Mouse (Mus musculus): ENCODE measurements around the gene Zfp609.

Zfp609 gene

GRCm38 (mm10) chr9:65827344-65828015, at the start of gene Zfp609:
Gene Zfp609 (minus strand): TSS chr9:65827564.
- peak; percentile 91 for DNase-seq

GRCm38 (mm10) chr9:65859656-65860055, 32.3 kb upstream of the Zfp609 start:
- no peak for DNase-seq

DNA sequence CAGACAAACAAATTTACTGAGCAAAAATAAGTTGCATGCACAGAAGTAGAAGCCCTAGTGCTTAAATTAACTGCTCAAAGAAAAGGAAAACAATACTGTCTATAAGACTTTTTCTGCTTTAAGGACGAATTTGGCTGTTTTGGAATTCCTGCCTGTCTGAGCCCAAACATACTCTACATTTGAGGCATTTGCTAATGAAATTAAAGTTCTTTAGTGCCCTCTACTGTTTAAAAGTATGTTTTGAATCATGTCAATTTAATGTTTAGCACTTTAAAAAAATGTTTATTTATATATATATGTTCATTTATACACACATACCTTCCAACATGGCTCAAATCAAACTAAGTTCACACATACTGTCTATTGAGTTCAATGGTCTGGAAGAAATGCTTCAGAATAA, 22.8 kb upstream of the Zfp609 start:
- no peak for DNase-seq

- DNase-seq: peak; percentile 28
Observed at GRCm38 (mm10) chr9:65848154-65848553, 20.8 kb upstream of the Zfp609 start.

DNA sequence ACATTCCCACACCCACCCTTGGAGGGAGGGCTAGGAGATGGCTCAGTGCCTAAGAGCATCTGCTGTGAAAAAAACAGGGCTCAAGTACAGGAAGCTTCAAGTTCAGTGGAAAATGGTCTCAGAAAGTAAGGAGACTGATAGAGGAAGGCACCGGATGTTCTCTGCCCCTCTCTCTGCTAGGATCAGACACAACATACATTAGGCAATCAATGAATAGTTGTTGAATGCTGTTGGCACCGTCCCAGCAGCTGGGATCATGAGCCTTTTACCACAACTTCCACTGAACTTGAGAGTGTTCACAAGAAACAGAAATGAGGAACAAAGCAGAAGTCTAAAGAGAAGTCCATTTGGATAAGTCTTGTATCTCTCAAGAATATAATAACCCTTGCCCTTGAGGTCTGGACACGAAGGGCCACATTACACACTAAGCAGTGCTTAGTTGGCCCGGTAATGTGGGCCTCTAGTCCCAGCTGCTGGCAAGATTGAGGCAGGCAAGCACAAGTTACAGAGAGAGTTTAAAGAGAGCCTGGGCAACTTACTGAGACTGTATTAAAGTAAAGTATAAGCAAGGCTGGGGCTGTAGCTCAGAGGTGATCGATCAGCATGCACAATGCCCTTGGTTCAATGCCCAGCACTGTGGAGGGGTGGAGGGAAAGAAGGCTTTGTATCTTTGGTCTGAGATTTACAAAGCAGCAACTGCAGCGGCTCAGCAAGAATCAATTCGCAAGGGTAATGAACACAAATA, 17.2 kb upstream of the Zfp609 start:
- peak; percentile 31 for DNase-seq

GRCm38 (mm10) chr9:65839841-65840240, 12.5 kb upstream of the Zfp609 start:
- no peak for DNase-seq

DNA sequence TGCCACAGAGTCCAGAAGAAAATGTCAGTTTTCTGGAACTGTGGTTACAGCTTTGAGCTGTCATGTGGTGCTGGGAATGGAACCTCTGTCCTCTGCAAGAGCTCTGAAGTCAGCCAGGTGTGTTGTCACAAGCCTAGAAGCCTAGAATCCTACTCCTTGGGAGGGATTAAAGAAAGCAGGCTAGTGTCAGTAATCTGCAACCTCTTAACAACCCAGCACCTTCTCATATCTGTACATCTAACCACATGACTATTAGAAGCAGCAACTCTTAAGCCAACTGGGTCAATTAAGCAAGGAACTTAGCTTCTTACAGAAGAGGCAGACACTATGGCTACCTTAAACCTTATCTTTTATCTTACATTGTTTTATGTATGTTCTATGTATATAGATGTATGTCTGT, 9.6 kb upstream of the Zfp609 start:
- DNase-seq: no peak

DNA sequence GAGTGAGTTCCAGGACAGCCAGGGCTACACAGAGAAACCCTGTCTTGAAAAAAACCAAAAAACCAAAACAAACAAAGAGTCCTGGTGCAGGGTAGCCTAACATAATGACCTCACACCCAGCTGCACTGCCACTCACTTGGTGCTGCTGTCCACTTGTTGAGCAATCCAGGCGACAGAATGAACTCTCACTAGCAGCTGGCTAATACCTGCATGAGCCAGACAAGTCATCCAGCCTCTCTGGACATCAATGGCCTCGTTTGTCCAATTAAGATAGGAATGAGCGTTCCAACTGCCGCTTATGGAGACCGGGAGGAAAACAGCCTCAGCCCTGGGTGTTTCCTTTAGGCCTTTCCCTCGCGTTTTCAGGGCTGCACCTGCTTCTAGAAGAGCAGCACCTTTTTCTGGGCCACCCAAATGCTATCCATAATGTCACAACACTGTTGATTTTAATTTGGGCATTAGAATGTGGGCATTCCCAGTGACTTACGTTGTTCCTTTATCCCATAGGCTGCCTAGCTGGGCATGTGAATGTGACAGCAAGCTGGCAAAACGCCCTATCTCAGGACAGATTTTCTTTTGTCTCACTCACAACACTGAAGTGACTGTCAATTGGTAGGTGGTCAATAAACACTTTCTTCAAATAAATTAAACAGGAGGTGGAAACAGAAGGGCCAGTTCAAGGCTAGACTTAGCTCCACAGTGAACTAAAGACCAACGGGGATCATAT, 7.4 kb upstream of the Zfp609 start:
- DNase-seq: no peak

GRCm38 (mm10) chr9:65833640-65834039, 6.3 kb upstream of the Zfp609 start:
- DNase-seq: no peak

DNA sequence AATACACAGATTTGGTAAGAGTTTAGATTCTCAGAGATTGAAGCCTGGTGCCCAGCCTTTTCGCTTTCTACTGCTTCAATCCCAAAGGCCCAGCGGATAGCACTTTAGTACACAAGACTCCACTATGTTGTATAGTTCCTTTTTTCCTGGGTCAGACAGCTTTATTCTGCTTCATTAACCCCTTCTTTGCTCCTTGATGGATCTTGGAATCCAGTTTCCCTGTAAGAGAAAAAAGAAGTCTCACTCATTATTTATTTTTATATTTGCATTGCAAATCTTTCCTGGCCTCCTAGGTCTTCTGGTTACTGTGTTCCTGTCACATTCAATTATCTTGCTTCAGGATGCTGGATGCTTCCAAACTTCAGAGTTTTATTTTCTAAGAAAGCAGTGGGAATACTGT, 5.9 kb upstream of the Zfp609 start:
- DNase-seq: no peak

- no peak for DNase-seq
Observed at GRCm38 (mm10) chr9:65832041-65832440, 4.7 kb upstream of the Zfp609 start.

GRCm38 (mm10) chr9:65831164-65831563, 3.8 kb upstream of the Zfp609 start:
- DNase-seq: no peak

GRCm38 (mm10) chr9:65830255-65830654, 2.9 kb upstream of the Zfp609 start:
- DNase-seq: no peak

- peak; percentile 56 for DNase-seq
Observed at GRCm38 (mm10) chr9:65829410-65829809, 2.0 kb upstream of the Zfp609 start.

DNA sequence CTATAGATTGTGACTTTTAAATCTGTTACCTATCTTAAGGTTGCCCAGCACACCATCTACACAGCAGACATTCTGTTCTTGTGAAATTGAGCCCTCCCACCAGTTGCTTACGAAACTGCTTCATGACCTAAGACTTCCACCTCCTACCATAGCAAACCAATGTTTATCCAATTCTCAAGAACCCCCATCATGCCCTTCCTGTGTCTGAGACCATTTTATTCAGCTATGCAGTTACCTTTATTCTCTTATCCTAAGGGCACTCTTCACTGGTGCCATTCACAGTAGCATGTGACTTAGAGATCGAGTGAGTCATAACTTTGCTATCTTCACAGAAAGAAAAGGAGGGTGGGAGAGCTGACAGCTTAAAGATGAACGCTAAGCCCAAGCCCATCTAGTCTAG, 1.1 kb upstream of the Zfp609 start:
- DNase-seq: no peak

DNA sequence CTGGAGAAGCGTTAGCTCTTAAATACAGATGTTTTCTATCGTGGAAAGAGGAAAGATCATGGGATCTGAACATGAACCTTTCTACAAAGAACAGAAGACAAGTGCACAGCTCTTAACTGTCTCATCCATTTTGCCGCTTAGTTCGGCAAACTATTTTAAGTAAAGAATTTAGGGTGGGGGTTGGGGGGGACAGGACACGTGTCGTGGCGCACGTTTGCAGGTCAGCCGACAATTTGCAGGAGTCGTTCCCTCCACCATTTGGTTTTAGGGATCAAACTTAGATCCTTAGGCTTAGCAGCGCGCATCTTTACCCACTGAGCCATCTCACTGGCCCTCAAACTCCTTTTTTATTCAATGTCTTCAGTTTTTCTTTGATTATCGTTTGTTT, 646 bp upstream of the Zfp609 start:
- DNase-seq: no peak

GRCm38 (mm10) chr9:65826588-65827343, 598 bp downstream of the Zfp609 start:
- peak; percentile 52 for DNase-seq

DNA sequence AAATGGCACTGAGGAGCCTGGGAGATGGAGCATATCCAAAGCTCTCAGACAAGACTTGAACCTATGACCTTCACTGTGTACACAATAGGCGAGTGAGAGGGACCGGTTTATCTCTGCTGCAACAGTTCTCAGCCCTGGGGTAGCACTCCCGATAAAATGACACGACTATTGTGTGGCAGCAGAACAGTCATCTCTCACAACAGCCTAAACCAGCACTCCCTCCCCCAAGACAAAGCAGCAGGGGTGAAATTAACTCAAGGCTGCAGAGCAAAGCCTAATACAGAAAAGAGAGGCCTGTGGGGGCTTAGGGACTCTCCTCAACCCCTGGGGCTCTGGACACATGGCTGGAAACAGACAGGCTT, 1.2 kb downstream of the Zfp609 start:
- DNase-seq: peak; percentile 51

- DNase-seq: no peak
Observed at GRCm38 (mm10) chr9:65823716-65824462, 3.5 kb downstream of the Zfp609 start.

DNA sequence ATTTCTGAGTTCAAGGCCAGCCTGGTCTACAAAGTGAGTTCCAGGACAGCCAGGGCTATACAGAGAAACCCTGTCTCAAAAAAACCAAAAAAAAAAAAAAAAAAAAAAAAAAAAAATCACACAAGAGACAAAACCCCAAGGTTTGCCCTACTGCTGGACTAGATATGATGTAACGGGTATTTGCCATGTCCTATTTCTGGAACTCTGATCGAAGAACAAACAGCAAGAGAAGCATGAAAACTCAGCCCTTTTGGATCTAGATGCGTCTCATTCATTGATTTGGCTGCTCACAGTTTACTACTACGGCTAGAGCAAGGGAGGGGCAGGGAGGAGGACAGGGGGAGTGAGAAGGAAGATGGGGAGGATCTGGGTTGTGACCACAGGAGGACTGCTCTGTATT, 5.4 kb downstream of the Zfp609 start:
- DNase-seq: no peak

- no peak for DNase-seq
Observed at GRCm38 (mm10) chr9:65820301-65820700, 7.1 kb downstream of the Zfp609 start.

DNA sequence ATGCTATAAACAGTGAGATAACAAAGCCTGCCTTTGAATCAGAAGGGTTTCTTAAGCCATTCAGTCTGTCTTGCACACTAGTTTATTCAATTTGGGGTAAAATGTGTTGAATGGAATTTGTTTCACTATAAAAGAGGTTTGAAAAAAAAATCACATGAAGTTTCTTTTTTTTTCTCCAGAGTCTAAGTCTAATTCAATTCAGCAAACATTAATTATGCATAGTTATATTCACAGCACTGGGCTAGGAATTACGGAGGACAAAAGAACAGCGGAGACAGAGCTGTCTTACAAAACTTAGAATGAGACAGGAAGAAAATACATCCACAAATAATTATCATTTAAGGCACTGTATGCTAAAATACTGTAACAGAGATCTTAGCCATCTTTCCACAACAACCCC, 9.0 kb downstream of the Zfp609 start:
- DNase-seq: no peak

DNA sequence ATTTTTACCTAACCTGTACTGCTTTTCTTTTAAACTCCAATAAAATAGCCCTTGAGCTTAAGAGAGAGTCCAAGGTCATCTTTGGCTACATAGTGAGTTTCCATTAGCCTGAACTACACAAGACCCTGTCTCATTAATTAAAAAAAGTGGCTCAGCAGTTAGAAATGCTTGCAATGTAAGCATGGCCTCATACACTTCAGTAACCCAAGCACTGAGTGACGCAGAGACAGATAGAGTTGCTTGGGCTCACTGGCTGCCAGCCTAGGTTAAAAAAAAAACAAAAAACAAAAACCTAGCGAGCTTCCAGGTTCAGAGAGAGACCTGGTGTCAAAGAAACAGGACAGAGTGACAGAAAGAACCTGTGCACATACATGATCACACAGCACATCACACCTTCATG, 14.5 kb downstream of the Zfp609 start:
- no peak for DNase-seq
